Mouse (Mus musculus): ENCODE results near the gene Abcd1.

DNA sequence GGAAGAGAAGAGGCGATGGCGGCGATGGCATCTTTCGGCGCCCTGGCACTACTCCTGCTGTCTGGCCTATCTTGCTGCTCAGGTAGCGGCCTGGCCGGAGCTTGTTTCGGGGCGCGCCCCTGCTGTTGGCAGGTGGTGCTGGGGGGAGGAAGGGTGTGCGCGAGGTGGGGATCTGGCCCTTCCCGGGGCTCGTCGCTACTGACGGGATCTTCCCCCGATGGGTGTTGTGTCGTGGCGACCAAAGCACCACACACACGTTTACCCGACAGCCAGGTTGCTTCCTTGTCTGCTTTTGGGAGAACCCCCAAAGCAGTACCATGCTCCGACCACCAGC is 70.8 kb downstream of the Abcd1 start:
- no peak for TF ChIP-seq CTCF (IDR thresholded peaks at IDR 0.05; ENCODE audit: low read depth, low read length)
- TF ChIP-seq EP300 (IDR thresholded peaks at IDR 0.05; ENCODE audit: insufficient read depth, low read depth, low read length), result no peak
